Mouse (Mus musculus) ES-E14 (cell line): ENCODE measurements around the gene Rbfox3.

Source experiments
- CHD2 ChIP-seq: IDR thresholded peaks from 2 replicates; pipeline ENCODE4 v1.6.1; 2014; ENCODE audit warnings: mild to moderate bottlenecking, low read depth, low read length, inconsistent platforms
- MAFK ChIP-seq: IDR thresholded peaks from 2 replicates; pipeline ENCODE4 v1.6.1; 2014; ENCODE audit warnings: mild to moderate bottlenecking, low read depth, low read length, inconsistent platforms; ENCODE audit not compliant: insufficient read depth
- ZC3H11A ChIP-seq: IDR thresholded peaks from 2 replicates; pipeline ENCODE4 v1.6.1; 2012; ENCODE audit warnings: low read depth, mild to moderate bottlenecking, inconsistent platforms, low read length, borderline replicate concordance
- ZNF384 ChIP-seq: IDR thresholded peaks from 2 replicates; pipeline ENCODE4 v1.6.1; 2012; ENCODE audit warnings: low read depth, low read length, inconsistent platforms

- no peak for TF ChIP-seq ZC3H11A
- no peak for TF ChIP-seq CHD2
- no peak for TF ChIP-seq ZNF384
- TF ChIP-seq MAFK, result peak; percentile 67
These were observed 283.9 kb downstream of the Rbfox3 start for GRCm38 (mm10) chr11:118627541-118627940.
